ENCODE assay signal across 11 mouse cellular contexts in genomic region chr12:99902867-99903370, GRCm38 (mm10). TPM values are rescaled to one million over a fixed set of nuclear protein-coding genes. Genes with fewer than 3 reads are reported as not detected.
DNase-seq lines count a peak whose midpoint lies in the region; ATAC-seq and TF ChIP-seq lines count a peak whose summit lies in the region.
"Had no signal": no experiment of that assay in that cellular context is flagged by ENCODE, and none has a peak within 500 bp of the region (broad histone marks: within the 10 kb centered on the region; RNA-seq: fewer than 3 reads in every experiment).

No protein-coding gene starts in this region.

- DNase-seq in lung, postnatal 0 days (ENCODE audit: low spot score): peak; percentile 13
- DNase-seq in lung, adult 18-20 months: no peak
- DNase-seq in layer of hippocampus, adult 18-20 months (ENCODE audit: low spot score in 2 of 2): no peak
- DNase-seq: cerebellum, adult 8-10 months; thymus, postnatal 14 days had no signal

- H3K27ac ChIP-seq in hindbrain, embryonic 13.5 days: peak overlapping the region; percentile 49; the same call in 1 of the 2 replicates
- H3K27ac ChIP-seq in hindbrain, embryonic 12.5 days: no peak overlapping the region
- peak overlapping the region; percentile 1; the same call in 1 of the 2 replicates for H3K27ac ChIP-seq in lung, postnatal 0 days (ENCODE audit: low read length)
- H3K27ac ChIP-seq in cortical plate, adult 2 months (ENCODE audit: insufficient read depth, low read length): 0 out of 2 replicates have a peak overlapping the region, but pooled peaks have one; percentile 16

- H3K27me3 ChIP-seq in hindbrain, embryonic 13.5 days: no peaks in the 10 kb centered on the region
- H3K27me3 ChIP-seq in hindbrain, embryonic 12.5 days: no peaks in the 10 kb centered on the region
- H3K27me3 ChIP-seq in lung, postnatal 0 days (replicated peaks; ENCODE audit: insufficient read depth, low read length): no peaks in the 10 kb centered on the region

- TF ChIP-seq EP300 in lung, postnatal 0 days (IDR thresholded peaks at IDR 0.05): no peak

- no peak for ATAC-seq in hindbrain, embryonic 13.5 days (ENCODE audit: low FRiP score)
- ATAC-seq in hindbrain, embryonic 12.5 days (ENCODE audit: low FRiP score): no peak
- ATAC-seq in lung, postnatal 0 days: no peak
- ATAC-seq in monocyte, adult 5-6 weeks (replicated peaks; ENCODE audit: insufficient number of reproducible peaks, low FRiP score, low TSS enrichment, poor library complexity, severe bottlenecking): peak; percentile 58; the same call in 1 of the 2 replicates

- no peak overlapping the region for H3K4me3 ChIP-seq in hindbrain, embryonic 13.5 days
- no peak overlapping the region for H3K4me3 ChIP-seq in hindbrain, embryonic 12.5 days
- H3K4me3 ChIP-seq in lung, postnatal 0 days (ENCODE audit: low read depth, low read length): no peak overlapping the region
- H3K4me3 ChIP-seq in cortical plate, adult 2 months (ENCODE audit: insufficient read depth, low read length): no peak overlapping the region
- H3K4me3 ChIP-seq: myocyte had no signal

- H3K4me2 ChIP-seq in hindbrain, embryonic 13.5 days: no peak overlapping the region
- H3K4me2 ChIP-seq in hindbrain, embryonic 12.5 days (replicated peaks): no peak overlapping the region
- no peak overlapping the region for H3K4me2 ChIP-seq in lung, postnatal 0 days (replicated peaks; ENCODE audit: low read depth, low read length)

- 63% methylated on average over 4 of the region's 4 CpGs for WGBS in hindbrain, embryonic 13.5 days
- 72% methylated on average over 4 of the region's 4 CpGs for WGBS in hindbrain, embryonic 12.5 days
- 82% methylated on average over 4 of the region's 4 CpGs for WGBS in lung, postnatal 0 days

- H3K9ac ChIP-seq in hindbrain, embryonic 13.5 days: no peak overlapping the region
- no peak overlapping the region for H3K9ac ChIP-seq in hindbrain, embryonic 12.5 days
- H3K9ac ChIP-seq in lung, postnatal 0 days (replicated peaks; ENCODE audit: low read depth): no peak overlapping the region

- TF ChIP-seq CTCF in lung, postnatal 0 days (IDR thresholded peaks at IDR 0.05): no peak
- no peak for TF ChIP-seq CTCF in cortical plate, adult 2 months (IDR thresholded peaks at IDR 0.05; ENCODE audit: extremely low read depth, insufficient read depth, low read length)

- H3K36me3 ChIP-seq in hindbrain, embryonic 13.5 days: peaks cover 73% of the 10 kb centered on the region
- H3K36me3 ChIP-seq in hindbrain, embryonic 12.5 days: peaks cover 45% of the 10 kb centered on the region
- peaks cover 18% of the 10 kb centered on the region; the same call in 1 of the 2 replicates for H3K36me3 ChIP-seq in lung, postnatal 0 days (ENCODE audit: insufficient read depth, low read length)

- TF ChIP-seq POLR2A in cortical plate, adult 2 months (IDR thresholded peaks at IDR 0.05; ENCODE audit: extremely low read depth, insufficient read depth, low read length): no peak

- no peaks in the 10 kb centered on the region; the same call in 1 of the 2 replicates for H3K4me1 ChIP-seq in hindbrain, embryonic 13.5 days (replicated peaks)
- H3K4me1 ChIP-seq in hindbrain, embryonic 12.5 days: no peaks in the 10 kb centered on the region
- H3K4me1 ChIP-seq in lung, postnatal 0 days (ENCODE audit: insufficient read depth, low read depth, low read length): no peaks in the 10 kb centered on the region
- H3K4me1 ChIP-seq in cortical plate, adult 2 months (ENCODE audit: control insufficient read depth, insufficient read depth, low read length): peaks cover 3% of the 10 kb centered on the region

- no peaks in the 10 kb centered on the region for H3K9me3 ChIP-seq in hindbrain, embryonic 13.5 days
- H3K9me3 ChIP-seq in hindbrain, embryonic 12.5 days (replicated peaks): no peaks in the 10 kb centered on the region
- H3K9me3 ChIP-seq in lung, postnatal 0 days (ENCODE audit: low read length): no peaks in the 10 kb centered on the region

RNA-seq across cellular contexts. Expression of gene Tdp1, which starts 18.6 kb away (rescaled TPM):
- 48.2 and 52.3 TPM in 2 replicates for polyA plus RNA-seq in hindbrain, embryonic 13.5 days (2015; fragmentation: Nextera tagmentation; extraction: Ambion mirVana)
- polyA plus RNA-seq in hindbrain, embryonic 12.5 days (2016; fragmentation: Nextera tagmentation; extraction: Ambion mirVana): 58.5 and 61.3 TPM in 2 replicates
- polyA plus RNA-seq in lung, postnatal 0 days (2015; fragmentation: Nextera tagmentation; extraction: Ambion mirVana): 14.2 and 17.2 TPM in 2 replicates
- 20.3 and 21.4 TPM in 2 replicates for polyA plus RNA-seq in cortical plate, adult 2 months (2012; rRNA removed)
- 3.5 to 15.1 TPM (median 4.2 TPM) in 3 replicates for total RNA-seq in monocyte, adult 5-6 weeks (2017)
- total RNA-seq in layer of hippocampus, adult 18-20 months (2021): 10 to 100 TPM; 25.8 to 31.7 TPM

RNA-seq across cellular contexts. Expression of gene Efcab11, which starts 18.7 kb away (rescaled TPM):
- 5.7 and 6.1 TPM in 2 replicates for polyA plus RNA-seq in hindbrain, embryonic 13.5 days (2015; fragmentation: Nextera tagmentation; extraction: Ambion mirVana)
- polyA plus RNA-seq in hindbrain, embryonic 12.5 days (2016; fragmentation: Nextera tagmentation; extraction: Ambion mirVana): 13.3 and 16.6 TPM in 2 replicates
- 2.2 and 2.7 TPM in 2 replicates for polyA plus RNA-seq in lung, postnatal 0 days (2015; fragmentation: Nextera tagmentation; extraction: Ambion mirVana)
- 0.26 and 0.75 TPM in 2 replicates for polyA plus RNA-seq in cortical plate, adult 2 months (2012; rRNA removed)
- 0.64 to 6.7 TPM (median 2.5 TPM) in 3 replicates for total RNA-seq in monocyte, adult 5-6 weeks (2017)
- under 1 TPM; 0.30 to 0.33 TPM for total RNA-seq in layer of hippocampus, adult 18-20 months (2021)
- total RNA-seq: heart, adult 18-20 months had no signal
